Mouse (Mus musculus): Measurements from ENCODE around the gene Polh. TPM values are rescaled to one million over a fixed set of nuclear protein-coding genes. Genes with fewer than 3 reads are reported as not detected.
A peak's percentile ranks its signal among the peaks of the same experiment; 100 is the strongest.

The Polh gene
- total and polyA plus RNA-seq, 2 experiments from 2014 or later, result 7.8 to 11.0 TPM

- DNase-seq (ENCODE audit: low spot score) (peak; percentile 39), ATAC-seq (ENCODE audit: insufficient read depth, low read depth) (peak; percentile 36)
- peak overlapping the region; percentile 89 for H3K4me3 ChIP-seq (ENCODE audit: low read depth, low read length)
- WGBS, result under 1% methylated on average over 19 of the region's 20 CpGs
- H3K36me3 ChIP-seq (replicated peaks; ENCODE audit: control insufficient read depth, insufficient read depth, low read length), result peaks cover 41% of the 10 kb centered on the region
- H3K4me2 ChIP-seq (ENCODE audit: low read depth, low read length), result peak overlapping the region; percentile 90
- peaks cover 19% of the 10 kb centered on the region for H3K4me1 ChIP-seq (ENCODE audit: control insufficient read depth, insufficient read depth)
- H3K9ac ChIP-seq (replicated peaks; ENCODE audit: low read depth, low read length), result peak overlapping the region; percentile 88
- TF ChIP-seq EP300 (IDR thresholded peaks at IDR 0.05; ENCODE audit: low read depth) (no peak), CTCF (IDR thresholded peaks at IDR 0.05; ENCODE audit: low read depth) (no peak)
- no peaks in the 10 kb centered on the region for H3K9me3 ChIP-seq (replicated peaks; ENCODE audit: control insufficient read depth, low read length)
- H3K27ac ChIP-seq (ENCODE audit: low read depth), result peak overlapping the region; percentile 79
- no peaks in the 10 kb centered on the region for H3K27me3 ChIP-seq (ENCODE audit: control insufficient read depth, insufficient read depth, low read length)
Observed at GRCm38 (mm10) chr17:46203078-46203477, 633 bp upstream of the Polh start.

GRCm38 (mm10) chr17:46201151-46201550, 1.3 kb downstream of the Polh start:
- Histone ChIP-seq H3K36me3 (replicated peaks; ENCODE audit: control insufficient read depth, insufficient read depth, low read length) (peaks cover 41% of the 10 kb centered on the region), H3K9ac (replicated peaks; ENCODE audit: low read depth, low read length) (no peak overlapping the region; the same call in 1 of the 2 replicates), H3K4me3 (ENCODE audit: low read depth, low read length) (peak overlapping the region; percentile 89), H3K27me3 (ENCODE audit: control insufficient read depth, insufficient read depth, low read length) (no peaks in the 10 kb centered on the region), H3K9me3 (replicated peaks; ENCODE audit: control insufficient read depth, low read length) (no peaks in the 10 kb centered on the region), H3K27ac (ENCODE audit: low read depth) (no peak overlapping the region), H3K4me2 (ENCODE audit: low read depth, low read length) (peak overlapping the region; percentile 90; the same call in 1 of the 2 replicates), H3K4me1 (ENCODE audit: control insufficient read depth, insufficient read depth) (peaks cover 19% of the 10 kb centered on the region)
- DNase-seq (ENCODE audit: low spot score) (no peak), ATAC-seq (ENCODE audit: insufficient read depth, low read depth) (no peak)
- TF ChIP-seq EP300 (IDR thresholded peaks at IDR 0.05; ENCODE audit: low read depth), result no peak
- TF ChIP-seq CTCF (IDR thresholded peaks at IDR 0.05; ENCODE audit: low read depth), result no peak
- WGBS, result 50% methylated on average over 6 of the region's 6 CpGs

DNA sequence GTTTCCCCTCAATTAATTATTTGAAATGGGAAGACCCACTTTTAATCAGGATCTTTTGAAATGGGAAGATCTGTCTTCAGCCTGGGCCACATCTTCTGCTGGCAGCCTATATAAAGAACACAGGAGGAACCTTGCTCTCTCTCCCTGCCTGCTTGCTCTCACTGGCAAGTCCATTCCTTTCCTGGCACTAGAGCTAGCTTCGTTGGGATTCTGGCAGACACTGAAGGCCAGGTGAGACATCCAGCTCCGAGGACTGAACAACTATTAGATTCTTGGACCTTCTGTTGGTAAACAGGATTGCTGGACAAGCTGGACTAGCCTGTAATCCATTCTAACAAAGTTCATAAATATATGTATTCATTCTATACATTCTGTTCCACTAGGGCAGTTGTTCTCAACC, 13.6 kb downstream of the Polh start:
- Histone ChIP-seq H3K9me3 (replicated peaks; ENCODE audit: control insufficient read depth, low read length) (no peaks in the 10 kb centered on the region), H3K9ac (replicated peaks; ENCODE audit: low read depth, low read length) (no peak overlapping the region), H3K27ac (ENCODE audit: low read depth) (no peak overlapping the region), H3K4me1 (ENCODE audit: control insufficient read depth, insufficient read depth) (no peaks in the 10 kb centered on the region), H3K4me2 (ENCODE audit: low read depth, low read length) (no peak overlapping the region), H3K4me3 (ENCODE audit: low read depth, low read length) (no peak overlapping the region), H3K36me3 (replicated peaks; ENCODE audit: control insufficient read depth, insufficient read depth, low read length) (peaks cover 76% of the 10 kb centered on the region), H3K27me3 (ENCODE audit: control insufficient read depth, insufficient read depth, low read length) (no peaks in the 10 kb centered on the region)
- DNase-seq (ENCODE audit: low spot score) (no peak), ATAC-seq (ENCODE audit: insufficient read depth, low read depth) (no peak)
- 90% methylated on average over 2 of the region's 2 CpGs for WGBS
- TF ChIP-seq EP300 (IDR thresholded peaks at IDR 0.05; ENCODE audit: low read depth) (no peak), CTCF (IDR thresholded peaks at IDR 0.05; ENCODE audit: low read depth) (no peak)

GRCm38 (mm10) chr17:46182273-46182672, 20.2 kb downstream of the Polh start:
- Histone ChIP-seq H3K27ac (ENCODE audit: low read depth) (no peak overlapping the region), H3K4me2 (ENCODE audit: low read depth, low read length) (no peak overlapping the region), H3K4me3 (ENCODE audit: low read depth, low read length) (no peak overlapping the region), H3K4me1 (ENCODE audit: control insufficient read depth, insufficient read depth) (no peaks in the 10 kb centered on the region), H3K36me3 (replicated peaks; ENCODE audit: control insufficient read depth, insufficient read depth, low read length) (peaks cover 93% of the 10 kb centered on the region), H3K27me3 (ENCODE audit: control insufficient read depth, insufficient read depth, low read length) (no peaks in the 10 kb centered on the region), H3K9me3 (replicated peaks; ENCODE audit: control insufficient read depth, low read length) (no peaks in the 10 kb centered on the region), H3K9ac (replicated peaks; ENCODE audit: low read depth, low read length) (no peak overlapping the region)
- DNase-seq (ENCODE audit: low spot score) (no peak), ATAC-seq (ENCODE audit: insufficient read depth, low read depth) (no peak)
- 88% methylated on average over 4 of the region's 4 CpGs for WGBS
- TF ChIP-seq CTCF (IDR thresholded peaks at IDR 0.05; ENCODE audit: low read depth) (peak; percentile 25; the same call in 1 of the 2 replicates), EP300 (IDR thresholded peaks at IDR 0.05; ENCODE audit: low read depth) (no peak)

- peaks cover 15% of the 10 kb centered on the region for H3K4me1 ChIP-seq (ENCODE audit: control insufficient read depth, insufficient read depth)
- peaks cover 78% of the 10 kb centered on the region for H3K36me3 ChIP-seq (replicated peaks; ENCODE audit: control insufficient read depth, insufficient read depth, low read length)
- no peak overlapping the region for H3K4me2 ChIP-seq (ENCODE audit: low read depth, low read length)
- H3K27me3 ChIP-seq (ENCODE audit: control insufficient read depth, insufficient read depth, low read length), result no peaks in the 10 kb centered on the region
- TF ChIP-seq EP300 (IDR thresholded peaks at IDR 0.05; ENCODE audit: low read depth) (no peak), CTCF (IDR thresholded peaks at IDR 0.05; ENCODE audit: low read depth) (peak; percentile 61)
- ATAC-seq (ENCODE audit: insufficient read depth, low read depth), result no peak
- no peaks in the 10 kb centered on the region for H3K9me3 ChIP-seq (replicated peaks; ENCODE audit: control insufficient read depth, low read length)
- H3K27ac ChIP-seq (ENCODE audit: low read depth), result no peak overlapping the region
- H3K9ac ChIP-seq (replicated peaks; ENCODE audit: low read depth, low read length), result no peak overlapping the region
- no peak for DNase-seq (ENCODE audit: low spot score)
- H3K4me3 ChIP-seq (ENCODE audit: low read depth, low read length), result no peak overlapping the region
- 82% methylated on average over 3 of the region's 3 CpGs for WGBS
Observed at GRCm38 (mm10) chr17:46170538-46170937, 31.9 kb downstream of the Polh start.

DNA sequence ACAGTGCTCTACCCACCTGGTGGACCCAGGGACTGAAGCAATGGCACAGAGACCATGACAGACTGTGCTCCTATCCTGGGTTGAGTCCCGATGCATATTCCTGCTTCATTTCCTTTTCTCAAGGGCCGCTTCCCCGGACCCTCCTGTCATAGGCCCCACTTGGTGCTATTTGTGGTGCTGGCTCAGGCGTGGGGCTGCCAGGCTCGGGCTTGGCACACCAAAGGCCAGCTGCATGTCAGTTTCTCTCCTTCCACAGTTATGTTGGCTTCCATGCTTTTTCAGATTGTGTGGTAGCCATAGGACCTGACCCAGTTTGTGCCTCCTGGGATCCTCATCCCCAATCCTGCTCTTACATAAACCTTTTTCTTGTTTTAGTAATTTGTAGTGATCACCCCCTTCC, 33.7 kb downstream of the Polh start:
- no peak for TF ChIP-seq CTCF (IDR thresholded peaks at IDR 0.05; ENCODE audit: low read depth)
- no peak for TF ChIP-seq EP300 (IDR thresholded peaks at IDR 0.05; ENCODE audit: low read depth)
- Histone ChIP-seq H3K9ac (replicated peaks; ENCODE audit: low read depth, low read length) (no peak overlapping the region), H3K27ac (ENCODE audit: low read depth) (peak overlapping the region; percentile 57), H3K4me3 (ENCODE audit: low read depth, low read length) (no peak overlapping the region), H3K4me2 (ENCODE audit: low read depth, low read length) (no peak overlapping the region), H3K36me3 (replicated peaks; ENCODE audit: control insufficient read depth, insufficient read depth, low read length) (peaks cover 85% of the 10 kb centered on the region), H3K27me3 (ENCODE audit: control insufficient read depth, insufficient read depth, low read length) (no peaks in the 10 kb centered on the region), H3K4me1 (ENCODE audit: control insufficient read depth, insufficient read depth) (peaks cover 15% of the 10 kb centered on the region), H3K9me3 (replicated peaks; ENCODE audit: control insufficient read depth, low read length) (no peaks in the 10 kb centered on the region)
- DNase-seq (ENCODE audit: low spot score) (no peak), ATAC-seq (ENCODE audit: insufficient read depth, low read depth) (no peak)
- 44% methylated on average over 5 of the region's 5 CpGs for WGBS
